Mouse (Mus musculus): ENCODE data around the gene Ralgps2.

Gene Ralgps2

DNA sequence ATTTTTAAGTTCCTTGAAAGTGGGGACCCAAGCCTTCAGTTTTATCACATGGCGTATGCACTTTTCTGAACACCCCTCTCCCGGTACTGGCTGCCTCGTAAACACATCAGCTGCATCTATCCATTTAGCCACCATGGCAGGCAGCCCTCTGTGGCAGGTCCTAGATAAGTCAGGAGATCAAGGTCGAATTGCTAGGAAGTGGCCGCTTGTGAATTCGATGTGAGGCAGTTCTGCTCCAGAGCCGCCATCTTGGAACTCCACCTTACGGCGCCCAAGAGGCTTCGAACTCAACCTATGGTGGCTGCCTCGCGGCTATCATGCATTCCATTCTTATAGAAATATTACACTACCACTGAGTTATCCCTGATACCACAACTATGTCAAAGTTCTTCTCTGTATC lies 14.8 kb upstream of the Ralgps2 start:
- no peak for DNase-seq

DNA sequence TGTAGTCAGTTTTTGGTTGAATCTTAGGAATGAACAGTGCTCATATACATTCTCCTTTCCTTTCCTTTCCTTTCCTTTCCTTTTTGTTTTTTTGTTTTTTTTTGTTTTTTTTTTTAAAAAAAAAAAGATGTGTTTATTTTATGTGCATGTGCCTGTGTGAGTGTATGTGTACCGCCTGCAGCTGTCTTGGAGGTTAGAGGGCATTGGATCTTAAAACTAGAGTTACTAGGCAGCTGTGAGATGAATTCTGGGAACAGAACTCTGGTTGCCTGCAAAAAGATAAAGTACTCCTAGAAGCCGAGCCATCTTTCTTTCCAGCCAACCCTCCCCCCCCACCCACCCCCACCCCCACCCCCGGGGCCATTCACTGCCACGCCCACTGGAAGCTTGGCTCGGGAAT lies 10.9 kb upstream of the Ralgps2 start:
- DNase-seq, result no peak

DNA sequence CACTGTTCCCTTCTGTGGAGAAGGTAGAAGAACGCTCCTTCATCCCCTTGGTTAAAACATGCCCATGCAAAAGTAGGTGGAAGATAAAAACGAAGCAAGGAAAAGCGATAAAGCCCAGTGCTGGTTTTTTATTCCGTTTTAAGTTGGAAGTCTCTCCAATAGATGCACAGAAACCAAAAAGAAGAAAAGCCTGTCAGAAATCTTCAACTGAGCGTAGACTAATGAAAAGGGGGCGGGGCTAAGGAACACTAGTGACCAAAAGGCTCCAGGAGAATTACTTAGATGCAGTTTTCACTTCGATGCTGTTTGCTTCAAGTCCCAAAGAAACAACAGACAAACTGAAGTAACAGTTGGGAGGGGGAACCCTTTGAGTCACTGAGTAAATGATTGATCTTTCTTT lies 1.2 kb upstream of the Ralgps2 start:
- DNase-seq, result no peak

DNA sequence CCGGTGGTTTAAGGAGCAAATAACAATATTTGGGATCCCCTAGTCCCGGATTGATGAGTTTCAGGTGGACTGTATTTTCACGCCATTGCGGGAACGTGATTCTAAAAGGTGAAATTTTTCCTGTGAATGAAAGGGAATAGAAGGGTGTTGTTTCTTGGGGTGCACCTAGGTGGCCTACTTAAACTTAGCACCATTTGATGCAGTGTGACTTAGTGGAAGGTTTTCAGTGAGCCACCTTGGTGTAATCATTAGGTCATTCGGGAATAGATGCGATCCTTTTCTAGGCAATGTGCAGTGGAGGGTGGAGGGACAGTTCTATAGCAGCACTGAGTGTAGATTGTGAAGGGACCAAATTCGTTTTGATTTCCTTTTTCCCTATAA lies 706 bp upstream of the Ralgps2 start:
- DNase-seq, result no peak

DNA sequence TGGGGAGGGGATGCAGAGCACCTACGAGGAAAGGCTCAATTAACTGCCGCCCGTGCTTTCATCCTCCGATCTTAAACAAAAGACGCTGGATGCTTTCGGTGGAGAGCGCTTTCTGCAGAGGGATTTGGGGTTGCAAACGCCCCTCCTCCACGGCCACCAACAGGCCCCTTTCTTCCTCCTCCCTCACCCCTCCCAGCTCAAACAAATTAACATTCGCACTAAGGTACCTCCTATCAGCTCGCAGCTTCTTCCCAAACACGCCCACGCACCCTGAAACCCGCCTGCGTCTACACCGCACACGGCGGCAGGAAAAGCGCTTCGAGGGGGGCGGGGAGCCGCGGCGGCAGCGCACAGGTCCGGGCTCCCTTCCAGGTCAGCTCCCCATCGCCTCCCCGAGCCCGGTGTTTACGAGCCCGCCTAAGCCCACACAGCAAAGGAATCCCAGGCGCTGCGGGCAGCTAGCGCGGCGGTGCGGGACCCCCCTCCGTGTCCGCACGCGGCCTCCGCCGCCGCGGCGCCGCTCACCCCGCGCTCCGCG lies 652 bp downstream of the Ralgps2 start:
- DNase-seq, result peak; percentile 83

DNA sequence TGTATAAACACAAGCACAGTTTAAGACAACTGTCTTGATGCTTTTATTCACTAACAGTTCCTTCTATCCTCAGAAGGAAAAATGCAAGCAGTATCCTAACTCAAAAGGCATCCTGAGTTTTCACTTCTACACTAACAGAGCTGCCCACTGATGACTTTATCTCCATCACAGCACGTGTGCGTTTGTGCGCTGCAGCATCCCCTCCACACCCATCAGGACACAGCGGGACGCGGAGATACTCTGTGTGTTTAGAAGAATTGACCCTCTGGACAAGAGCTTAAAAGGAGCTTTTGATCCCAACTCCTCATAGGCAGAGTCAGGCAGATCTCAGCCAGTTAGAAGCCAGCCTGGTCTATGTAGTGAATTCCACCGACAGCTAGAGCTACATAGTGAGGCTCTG lies 2.0 kb downstream of the Ralgps2 start:
- DNase-seq, result no peak

DNA sequence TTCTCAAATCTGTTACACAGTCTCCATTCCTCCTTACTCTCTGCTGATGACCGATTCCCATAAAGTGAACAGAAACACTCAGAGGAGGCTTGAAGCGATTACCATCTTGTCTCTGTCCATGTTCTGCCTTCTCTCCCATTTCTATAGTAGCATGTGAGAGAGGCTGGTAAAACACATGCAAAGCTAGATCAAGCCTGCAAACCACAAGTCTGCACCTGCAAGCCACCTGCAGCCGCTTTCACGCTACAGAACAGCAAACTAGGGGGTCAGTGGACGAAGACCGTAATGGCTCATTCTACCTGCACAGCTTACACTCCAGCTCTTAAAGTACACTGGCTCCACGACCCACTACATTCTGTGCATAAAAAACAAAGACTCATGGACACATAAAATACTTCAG lies 5.7 kb downstream of the Ralgps2 start:
- DNase-seq, result no peak

DNA sequence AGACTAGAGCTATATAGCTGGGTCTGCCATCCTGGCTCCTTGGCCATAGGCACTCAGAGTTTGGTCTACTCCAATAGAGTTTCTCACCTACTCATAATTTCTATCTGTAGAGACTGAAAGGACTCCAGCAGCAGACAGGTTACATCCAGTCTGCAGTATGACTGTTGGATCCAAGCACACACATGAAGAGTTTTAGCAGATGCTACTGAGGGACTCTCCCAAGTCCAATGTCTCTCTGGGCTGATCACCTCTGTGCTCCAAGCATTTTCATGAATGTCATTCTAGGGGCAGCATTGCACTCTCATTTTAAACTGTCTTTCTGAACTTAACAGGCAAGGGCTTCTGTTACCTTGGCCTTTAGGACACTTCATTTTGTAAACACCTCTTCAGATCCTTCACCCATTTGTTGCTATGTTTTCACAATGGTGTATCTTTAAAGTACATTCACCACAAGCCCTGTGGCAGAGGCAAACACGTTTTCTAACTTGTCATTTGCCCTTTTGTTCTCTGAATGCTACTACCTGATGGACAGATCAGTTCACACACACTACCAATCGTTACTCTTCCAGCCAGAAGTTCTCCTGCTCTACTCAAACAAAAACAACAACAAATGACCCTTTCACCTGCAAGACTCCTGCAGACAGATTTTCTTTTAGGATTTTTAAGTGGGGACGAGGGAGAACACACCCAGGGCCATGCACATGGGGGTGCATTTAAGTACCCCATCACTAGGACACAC lies 7.2 kb downstream of the Ralgps2 start:
- DNase-seq, result no peak

DNA sequence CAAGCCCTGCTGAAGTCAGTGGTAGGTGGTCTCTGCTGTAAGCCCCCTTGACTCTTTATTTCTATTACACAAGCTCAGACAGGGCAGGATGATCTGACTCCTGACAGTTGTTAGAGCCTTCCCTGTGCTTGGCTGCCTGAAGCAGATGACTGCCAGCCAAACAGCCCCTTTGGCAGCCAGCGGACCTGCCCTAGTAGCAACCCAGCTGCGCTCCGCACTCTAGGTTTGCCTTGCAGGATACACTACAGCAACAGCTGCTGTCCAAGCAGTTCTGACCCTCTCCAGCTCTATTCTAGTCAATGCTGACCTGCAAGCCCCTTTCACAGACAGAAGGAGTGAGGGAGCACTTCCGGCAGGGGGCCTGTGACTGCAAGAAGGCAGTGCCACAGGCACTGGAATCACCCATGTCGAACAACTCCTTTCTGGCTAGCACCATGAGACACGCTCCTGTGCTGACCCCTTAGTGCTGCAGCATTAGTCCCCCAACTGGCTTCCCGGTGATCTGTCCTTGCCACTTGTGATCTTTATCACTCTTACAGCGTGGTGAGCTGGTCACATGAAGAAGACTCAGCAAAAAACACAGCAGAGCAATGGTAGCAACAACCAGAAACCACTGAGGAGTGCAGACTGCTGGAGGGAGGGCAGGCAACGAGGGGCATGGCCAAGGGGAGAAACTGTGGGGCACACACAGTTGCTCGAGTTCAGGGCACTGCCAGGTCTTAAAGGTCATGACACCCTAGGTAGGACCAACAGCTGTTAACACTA lies 8.1 kb downstream of the Ralgps2 start:
- no peak for DNase-seq

DNA sequence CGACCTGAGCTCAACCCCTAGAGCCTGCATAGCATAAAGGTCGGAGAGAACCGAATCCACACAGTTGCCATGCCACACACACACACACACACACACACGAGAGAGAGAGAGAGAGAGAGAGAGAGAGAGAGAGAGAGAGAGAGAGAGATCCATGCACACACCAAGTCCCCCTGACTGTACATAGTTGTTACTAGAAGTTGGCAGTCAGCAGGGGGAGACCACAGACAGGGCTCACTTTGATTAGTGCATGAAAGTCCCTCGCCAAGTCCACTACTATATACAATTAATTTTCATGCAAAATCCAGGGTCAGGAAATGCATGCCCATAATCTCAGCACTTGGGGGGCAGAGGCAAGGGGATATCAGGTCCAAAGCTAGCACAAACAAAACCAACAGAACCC lies 9.2 kb downstream of the Ralgps2 start:
- DNase-seq, result no peak

DNA sequence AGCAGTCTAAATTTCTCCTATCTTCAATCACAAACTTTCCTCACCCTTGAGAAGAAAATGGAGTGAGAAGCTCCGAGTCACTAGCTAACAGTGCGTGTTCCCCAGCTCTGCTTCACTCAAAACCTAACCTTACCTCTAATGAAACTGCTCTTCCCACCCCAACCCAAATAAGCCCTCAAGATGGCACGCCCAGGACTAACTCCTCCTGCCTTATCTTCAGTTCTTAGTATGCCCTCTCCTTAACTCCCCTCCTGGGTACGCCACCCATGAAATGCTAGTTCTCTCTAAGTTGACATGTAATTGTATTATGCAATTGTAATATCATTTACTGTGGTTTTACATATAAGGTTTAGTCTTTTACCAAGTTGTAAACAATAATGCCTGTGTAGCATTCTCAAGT lies 11.2 kb downstream of the Ralgps2 start:
- DNase-seq, result no peak

DNA sequence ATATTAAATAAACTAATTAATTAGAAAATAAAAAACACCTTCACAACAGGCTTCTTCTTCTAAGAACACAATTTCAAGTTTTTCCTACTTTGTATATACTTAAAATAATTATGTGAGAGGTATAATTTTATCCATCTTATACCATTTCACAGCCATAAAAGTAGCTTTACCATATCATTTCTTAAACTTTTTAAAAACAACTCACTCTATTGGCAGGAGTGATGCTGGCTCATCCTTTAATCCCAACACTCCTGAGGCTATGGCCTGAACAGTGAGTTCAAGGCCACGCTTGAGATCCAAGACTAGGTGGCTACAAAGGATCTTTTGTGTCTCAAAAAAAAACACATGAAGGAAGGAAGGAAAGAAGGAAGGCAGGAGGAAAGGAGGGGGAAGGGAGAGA lies 15.9 kb downstream of the Ralgps2 start:
- no peak for DNase-seq

DNA sequence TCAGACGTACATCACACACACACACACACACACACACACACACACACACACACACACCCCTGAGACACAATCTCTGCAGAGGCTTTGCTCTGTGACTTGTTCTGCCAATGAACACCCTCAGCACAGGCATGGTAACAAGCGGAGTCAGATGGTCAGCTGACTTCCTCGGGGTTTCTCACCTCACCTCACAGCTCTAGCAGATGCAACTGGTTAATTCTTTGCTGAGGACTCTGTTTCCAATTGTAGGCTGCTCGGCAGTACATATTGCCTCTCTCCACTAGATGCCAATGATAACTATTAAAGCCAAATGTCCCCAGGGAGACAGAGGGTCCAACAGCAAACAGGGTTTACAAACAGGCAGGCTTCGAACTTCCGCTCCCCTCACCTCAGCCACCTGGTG lies 16.5 kb downstream of the Ralgps2 start:
- no peak for DNase-seq

DNA sequence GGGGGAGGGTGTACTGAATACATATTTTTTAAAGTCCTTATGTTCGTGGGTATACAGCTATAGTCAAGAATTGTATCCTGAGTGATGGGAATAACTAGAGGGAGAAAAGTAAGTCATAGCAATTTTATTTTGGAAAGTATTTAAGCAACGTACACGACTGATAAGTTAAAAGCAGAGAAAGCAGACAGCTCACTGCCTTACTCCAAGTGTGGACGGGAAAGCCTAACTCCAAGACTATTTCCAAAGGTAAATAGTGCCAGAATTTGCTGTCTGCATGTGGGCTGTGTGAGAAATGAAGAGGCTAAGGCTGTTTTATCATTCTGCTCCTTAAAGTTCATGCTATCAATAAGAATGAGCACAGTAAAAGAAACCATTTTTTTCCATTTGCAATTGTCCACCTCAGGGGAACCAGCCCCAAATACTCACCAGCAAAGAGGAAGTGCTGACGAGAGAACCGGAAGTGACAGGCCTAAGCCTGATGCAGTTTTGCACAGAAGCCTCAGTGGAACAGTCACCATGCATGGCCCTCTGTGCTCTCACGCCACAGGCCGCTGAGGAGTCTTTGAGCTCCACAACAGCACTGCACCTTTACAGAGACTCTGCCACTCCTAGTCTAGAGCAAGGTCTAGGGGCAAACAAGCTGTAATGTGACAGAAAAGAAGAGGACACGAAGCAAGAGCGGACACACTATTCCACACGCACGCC lies 18.0 kb downstream of the Ralgps2 start:
- DNase-seq, result peak; percentile 37

DNA sequence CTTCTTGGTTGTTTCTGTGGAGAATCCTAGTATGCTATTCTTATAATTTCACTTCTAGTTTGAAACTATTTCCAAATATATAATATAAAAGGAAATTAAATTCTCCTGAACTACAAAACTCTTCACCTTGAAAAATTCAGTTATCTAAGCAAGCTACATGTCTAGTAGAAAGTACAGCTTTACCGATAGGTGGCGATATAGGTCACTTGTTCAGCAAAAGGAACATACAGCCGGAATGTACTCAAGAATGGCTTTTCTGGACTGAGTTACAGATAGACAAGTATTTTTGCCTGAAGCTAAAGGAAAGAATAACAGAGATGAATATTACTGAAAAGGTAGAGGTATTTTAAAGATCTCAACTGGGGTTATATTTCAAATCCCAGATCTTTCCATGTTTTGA lies 22.0 kb downstream of the Ralgps2 start:
- no peak for DNase-seq

DNA sequence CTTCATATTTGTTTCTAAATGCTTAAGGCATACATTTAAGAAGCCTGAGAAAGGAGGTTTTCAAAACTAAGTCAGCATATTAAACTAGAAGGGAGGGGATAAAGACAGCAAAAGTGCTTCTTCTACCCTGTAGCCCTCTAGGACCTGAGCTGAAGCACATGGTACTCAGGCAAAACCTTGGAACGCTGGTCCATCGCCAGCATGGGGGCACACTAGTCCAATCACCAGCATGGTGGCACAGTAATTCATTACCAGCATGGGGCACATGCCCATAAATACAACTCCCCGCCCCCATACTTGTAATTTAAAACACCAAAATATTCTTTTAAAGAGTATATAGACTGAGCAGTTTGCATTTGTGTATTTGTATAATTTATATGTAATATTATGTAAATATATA lies 23.1 kb downstream of the Ralgps2 start:
- DNase-seq, result peak; percentile 22

DNA sequence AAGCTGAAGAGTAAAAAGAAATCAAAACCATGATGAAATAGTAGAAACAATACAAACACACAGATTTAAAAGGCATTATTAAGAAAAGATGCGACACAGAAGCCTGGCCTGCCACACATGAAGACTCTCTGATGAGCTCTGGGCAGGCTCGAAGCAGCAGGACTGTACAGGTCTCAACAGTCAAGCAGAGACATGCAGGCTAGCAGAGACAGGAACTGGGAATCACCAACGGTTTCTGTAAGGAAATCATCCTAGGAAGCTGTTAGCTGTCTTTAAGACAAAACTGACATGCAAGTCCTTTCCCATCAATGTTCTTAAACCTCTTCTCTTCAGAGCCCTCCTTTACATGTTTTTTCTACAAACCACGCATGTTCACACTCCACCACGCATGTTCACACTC lies 24.5 kb downstream of the Ralgps2 start:
- no peak for DNase-seq

DNA sequence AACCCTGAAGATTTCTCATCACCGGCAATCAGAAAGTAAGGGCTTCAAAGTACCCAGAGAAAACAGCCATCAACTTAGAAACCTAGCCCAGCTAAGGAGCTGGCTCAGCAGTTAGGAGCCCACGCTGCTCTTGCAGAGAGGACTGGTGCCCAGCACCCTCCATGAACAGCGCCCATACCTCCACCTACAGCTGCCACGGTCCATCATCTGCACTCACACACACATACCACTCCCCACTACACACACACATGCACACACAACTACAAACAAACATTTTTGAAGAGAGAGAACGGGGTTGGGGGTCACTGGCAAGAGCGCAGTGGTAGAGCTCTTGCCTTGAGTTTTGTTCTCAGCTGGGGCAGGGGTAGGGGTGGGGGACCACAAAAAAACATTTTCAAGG lies 26.2 kb downstream of the Ralgps2 start:
- no peak for DNase-seq

DNA sequence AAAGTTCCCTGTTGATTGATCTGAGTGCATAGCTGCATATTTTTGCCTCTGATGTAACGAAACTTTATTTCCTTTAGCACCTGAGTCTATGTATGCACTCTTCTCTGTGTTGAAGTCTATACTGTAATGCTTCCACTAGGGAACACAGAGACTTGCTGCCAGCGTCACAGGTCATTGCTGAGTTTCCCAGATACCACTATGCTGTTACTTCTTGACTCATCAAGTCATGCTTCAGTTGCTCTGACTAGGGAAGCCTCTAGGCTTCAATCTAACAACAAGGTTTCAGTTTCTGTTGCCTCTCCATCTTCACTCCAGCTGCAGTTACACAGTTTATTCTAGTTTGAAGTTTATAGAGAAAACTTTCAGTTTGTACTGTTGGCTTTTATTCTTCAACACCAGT lies 28.5 kb downstream of the Ralgps2 start:
- no peak for DNase-seq

DNA sequence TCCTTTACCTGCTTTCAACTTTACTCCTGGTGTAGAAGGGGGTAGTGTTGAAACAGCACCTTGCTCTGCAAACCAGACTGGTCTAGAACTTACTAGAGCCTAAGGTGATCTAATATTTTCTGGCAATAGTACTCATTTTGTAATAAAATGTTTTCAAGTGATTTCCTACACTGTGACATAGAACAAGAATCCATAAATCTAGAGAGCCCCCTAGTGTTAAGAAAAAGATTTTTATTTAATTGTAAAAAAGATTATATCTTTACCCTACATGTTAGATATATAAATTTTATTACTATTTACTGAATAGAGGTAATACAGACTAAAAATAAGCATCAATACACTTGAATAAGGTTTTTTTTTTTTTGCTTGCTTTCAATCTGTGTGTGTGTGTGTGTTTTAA lies 29.6 kb downstream of the Ralgps2 start:
- no peak for DNase-seq

DNA sequence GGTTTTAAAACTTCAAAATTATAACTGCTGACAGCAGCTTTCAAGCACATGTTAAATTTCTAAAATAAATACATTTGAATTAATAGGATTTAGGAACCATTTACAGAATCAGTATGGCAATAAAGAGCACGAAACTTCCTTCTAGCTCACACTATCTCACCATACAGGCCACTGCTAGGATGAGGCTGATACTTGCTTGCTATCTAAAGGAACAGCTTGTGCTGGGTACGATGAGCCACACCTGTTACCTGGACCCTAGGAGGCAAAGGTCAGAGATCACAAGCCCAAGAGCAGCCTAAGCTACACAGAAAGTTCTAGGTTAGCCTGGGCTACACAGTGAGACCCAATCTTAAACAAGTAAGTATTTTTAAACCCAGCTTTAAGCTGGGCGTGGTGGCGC lies 30.2 kb downstream of the Ralgps2 start:
- DNase-seq, result no peak

DNA sequence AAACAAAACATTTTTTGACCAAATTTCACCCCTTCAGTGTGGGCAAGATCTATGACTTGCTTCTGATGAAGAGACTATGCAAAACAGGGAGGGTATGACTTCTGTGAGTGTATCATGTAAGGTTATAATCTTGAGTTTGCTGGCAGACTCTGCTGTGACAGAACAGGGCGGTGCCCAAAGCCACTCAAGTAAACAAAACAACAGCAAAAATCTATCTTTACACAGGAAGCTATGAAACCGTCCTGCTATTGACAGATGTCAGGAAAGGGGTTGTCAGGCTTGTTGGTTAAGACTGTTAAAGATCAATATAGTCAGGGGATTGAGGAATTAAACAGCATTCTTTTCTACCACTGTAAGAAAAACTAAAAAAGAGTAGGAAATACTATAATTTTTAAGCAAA lies 33.8 kb downstream of the Ralgps2 start:
- no peak for DNase-seq

DNA sequence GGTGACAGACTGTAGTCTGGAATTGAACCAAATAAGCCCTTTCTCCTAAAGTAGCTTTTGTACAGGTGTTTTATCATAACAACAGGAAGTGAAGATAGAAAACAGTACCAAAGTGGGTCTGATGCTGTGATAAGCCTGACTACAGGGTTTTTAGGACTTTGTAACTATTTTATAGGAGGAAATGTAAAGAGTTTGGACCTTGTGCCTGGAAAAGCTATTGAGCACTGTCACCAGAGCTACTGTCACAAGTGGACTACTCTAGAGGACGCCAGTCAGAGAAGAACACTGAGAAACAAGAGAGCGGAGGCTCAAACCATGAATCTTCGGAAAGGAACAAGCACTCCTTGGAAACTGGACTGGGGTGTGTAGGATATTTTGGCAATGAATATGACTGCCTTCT lies 35.5 kb downstream of the Ralgps2 start:
- no peak for DNase-seq

DNA sequence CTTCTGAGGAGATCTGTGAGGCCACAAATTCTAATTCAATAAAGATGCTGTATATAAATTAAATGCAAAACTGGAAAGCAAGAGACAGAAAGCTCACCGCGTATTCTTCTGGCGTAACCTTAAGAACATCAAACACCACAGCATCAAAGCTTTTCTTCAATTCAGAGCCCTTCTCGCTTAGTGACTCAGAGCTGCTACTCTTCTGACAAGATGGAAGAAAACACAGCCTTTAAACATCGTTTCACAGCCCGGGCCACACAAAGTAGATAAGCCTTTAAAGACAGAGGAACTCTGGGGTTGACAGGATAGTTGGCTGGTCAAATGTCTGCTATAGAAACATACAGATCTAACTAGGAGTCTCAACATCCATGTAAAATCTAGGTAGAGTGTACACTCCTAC lies 37.7 kb downstream of the Ralgps2 start:
- no peak for DNase-seq

Measured in kidney, postnatal 10 days (tissue).